Mouse (Mus musculus) kidney, adult 2 months (tissue): ENCODE measurements around the gene Scpep1.

Experiments
- CTCF ChIP-seq: fragments of 200-500 bp; conservative IDR thresholded peaks from 2 replicates; pipeline ENCODE4 v1.5.1; 2011; ENCODE audit warnings: low read depth, mild to moderate bottlenecking, control low read depth, low read length, moderate library complexity, mixed read lengths; ENCODE audit not compliant: insufficient read depth, insufficient read length
- POLR2A ChIP-seq: fragments of 200-500 bp; IDR thresholded peaks from one replicate; pipeline ENCODE4 v1.6.1; 2011; ENCODE audit warnings: low read depth, low read length, control low read depth

DNA sequence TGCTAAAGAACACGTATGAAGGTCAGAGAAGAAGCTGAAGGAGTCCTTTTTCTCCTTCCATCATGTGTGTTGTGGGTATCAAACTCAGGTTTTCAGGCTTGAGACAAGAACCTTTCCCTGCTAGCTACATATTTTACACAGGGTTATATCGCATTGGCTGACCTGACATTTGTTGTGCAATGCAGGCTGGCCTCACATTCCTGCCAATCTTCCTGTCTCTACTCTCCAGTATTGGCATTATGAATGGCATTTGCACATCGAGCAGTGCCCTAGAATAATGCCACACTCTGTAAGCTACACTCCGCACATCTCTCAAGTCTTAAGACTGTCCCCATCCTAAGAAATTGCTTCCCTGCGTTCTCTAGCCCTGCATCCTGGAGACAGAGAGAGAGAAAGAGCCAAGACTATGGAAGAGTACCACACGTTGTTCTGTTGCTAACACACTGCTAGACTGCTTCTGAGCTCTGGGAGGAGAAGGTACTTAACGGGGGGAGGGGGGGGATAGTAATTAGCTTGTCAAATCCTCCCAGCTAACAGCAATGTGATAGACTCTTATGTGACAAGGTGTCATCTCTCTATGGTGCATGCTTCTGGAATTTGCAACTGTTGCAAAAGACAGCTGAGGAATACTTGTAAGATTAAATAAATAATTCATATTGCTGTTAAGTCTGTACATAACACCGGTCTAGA is 70.7 kb downstream of the Scpep1 start:
- TF ChIP-seq CTCF (no peak), POLR2A (no peak)
